Mouse (Mus musculus) cortical plate, adult 2 months (tissue): Measurements from ENCODE around the gene Ddx54. TPM values are rescaled to one million over a fixed set of nuclear protein-coding genes. Genes with fewer than 3 reads are reported as not detected.
A peak's percentile ranks its signal among the peaks of the same experiment; 100 is the strongest.

Experiments
- H3K27ac ChIP-seq: fragments of 200-500 bp; 2 replicates; pipeline ENCODE4 v1.5.1; 2012; ENCODE audit warnings: low read length, control low read depth, inconsistent platforms; ENCODE audit not compliant: insufficient read depth
- H3K4me1 ChIP-seq: fragments of 200-500 bp; 2 replicates; pipeline ENCODE4 v1.6.1; 2011; ENCODE audit warnings: low read length; ENCODE audit not compliant: control insufficient read depth, insufficient read depth
- H3K4me3 ChIP-seq: fragments of 200-500 bp; 2 replicates; pipeline ENCODE4 v1.5.1; 2011; ENCODE audit warnings: mild to moderate bottlenecking, low read length, control low read depth; ENCODE audit not compliant: insufficient read depth
- CTCF ChIP-seq: fragments of 200-500 bp; IDR thresholded peaks from 2 replicates; pipeline ENCODE4 v1.5.1; 2011; ENCODE audit warnings: mild to moderate bottlenecking, control low read depth, low read length; ENCODE audit not compliant: insufficient read depth; ENCODE audit errors: extremely low read depth
- POLR2A ChIP-seq: fragments of 200-500 bp; IDR thresholded peaks from 2 replicates; pipeline ENCODE4 v1.6.1; 2011; ENCODE audit warnings: mild to moderate bottlenecking, low read length, control low read depth; ENCODE audit not compliant: insufficient read depth; ENCODE audit errors: extremely low read depth
- polyA plus RNA-seq: library from polyadenylated mRNA; depleted of rRNA; stranded (reverse); fragments of >200 nt; gene quantifications from 2 replicates; pipeline ENCODE4 v1.2.3, GENCODE M21; 2012; rRNA removed

The Ddx54 gene
- 30.3 and 31.0 TPM in 2 replicates for polyA plus RNA-seq

DNA sequence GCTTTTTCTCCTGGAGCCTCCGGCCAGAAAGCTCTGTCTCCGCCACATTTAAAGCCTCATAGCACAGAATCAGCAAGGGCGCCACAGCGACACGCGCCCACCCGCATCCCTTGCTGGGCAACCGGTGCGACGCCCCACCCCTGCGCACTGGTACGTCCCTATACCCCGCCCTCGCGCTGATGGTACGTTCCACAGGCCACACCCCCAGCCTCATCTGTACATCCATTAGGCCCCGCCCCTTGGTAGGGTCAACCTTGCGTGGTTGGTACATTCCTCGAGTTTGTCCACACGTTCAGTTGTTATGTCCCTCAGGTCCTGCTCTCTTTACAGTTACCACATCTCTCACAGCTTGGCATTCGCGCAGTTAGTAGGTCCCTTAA is at the start of gene Ddx54, which contains the start of gene Rita1:
Ddx54 (plus strand) TSS at position 298 of the 380 bp plus-strand sequence.
Rita1 (minus strand) TSS at position 148 of the 380 bp plus-strand sequence.
- Histone ChIP-seq H3K4me1 (peaks cover 2% of the 10 kb centered on the region; the same call in 1 of the 2 replicates), H3K4me3 (peak within 1 kb of the TSS; percentile 46), H3K27ac (peak within 1 kb of the TSS; percentile 95)
- TF ChIP-seq CTCF (no peak), POLR2A (peak; percentile 86)

DNA sequence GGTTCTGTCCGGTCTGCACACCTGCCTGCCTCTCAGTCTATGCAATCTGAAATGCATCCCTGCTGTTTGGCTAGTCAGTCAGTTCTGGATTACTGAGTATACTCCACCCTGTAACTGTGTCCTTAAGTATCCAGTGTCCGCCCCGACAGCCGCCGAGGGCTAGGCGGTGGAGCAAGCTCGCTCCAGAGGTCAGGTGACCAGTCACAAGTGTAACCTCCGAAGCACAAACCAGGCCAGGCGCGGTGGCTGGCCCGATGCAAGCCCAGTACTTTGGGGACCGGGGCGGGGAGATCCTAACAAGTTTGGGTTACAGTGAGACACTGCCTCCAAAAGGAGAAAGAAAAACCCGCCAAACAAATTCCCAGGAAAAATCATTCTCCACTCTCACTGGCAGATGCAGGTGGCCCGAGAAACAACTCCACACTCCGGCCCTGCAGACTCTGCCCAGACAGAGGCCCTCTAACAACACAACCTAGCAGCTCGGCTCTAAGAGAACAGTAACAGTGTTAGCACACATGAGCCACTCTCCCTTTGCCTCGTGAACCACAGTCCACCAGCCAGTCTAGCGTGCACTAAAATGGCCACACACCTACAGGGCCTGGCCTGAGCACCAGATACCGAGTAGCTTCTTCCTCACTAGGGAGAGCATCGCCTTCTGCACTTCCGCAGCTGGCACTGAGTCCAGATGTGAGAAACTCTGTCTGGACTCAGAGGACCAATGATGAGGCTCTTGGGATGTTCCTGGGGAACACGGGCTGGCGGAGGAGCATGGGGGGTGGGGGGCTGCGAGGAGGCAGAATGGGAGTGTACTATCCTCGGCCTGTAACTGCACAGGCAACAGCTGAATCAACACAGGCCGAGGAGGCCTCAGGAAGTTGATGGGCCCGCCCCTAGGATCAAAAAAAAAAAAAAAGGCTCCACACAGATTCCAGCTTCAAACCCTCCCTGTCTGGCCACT is 49.3 kb upstream of the Ddx54 start:
- H3K4me1 ChIP-seq = peaks cover 17% of the 10 kb centered on the region
- peak overlapping the region; percentile 60; the same call in 1 of the 2 replicates for H3K27ac ChIP-seq
- TF ChIP-seq CTCF (no peak), POLR2A (no peak)
- no peak overlapping the region for H3K4me3 ChIP-seq

DNA sequence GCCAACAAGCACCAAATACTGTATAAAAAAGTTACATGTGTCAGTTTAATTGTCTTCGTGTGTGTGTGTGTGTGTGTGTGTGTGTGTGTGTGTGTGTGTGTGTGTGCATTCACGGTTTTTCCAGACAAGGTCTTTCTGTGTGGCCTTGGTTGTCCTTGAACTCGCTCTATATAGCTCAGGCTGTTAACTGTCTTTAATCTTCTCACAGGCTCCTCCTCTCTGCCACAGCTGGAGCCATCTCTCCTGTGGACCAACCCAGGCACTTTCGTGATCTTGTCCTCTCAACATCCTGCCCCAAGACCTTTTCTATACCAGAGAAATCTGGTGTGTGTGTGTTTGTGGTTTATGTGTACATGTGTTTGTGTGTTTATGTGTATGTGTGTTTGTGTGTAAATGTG is 48.6 kb upstream of the Ddx54 start:
- Histone ChIP-seq H3K4me3 (no peak overlapping the region), H3K4me1 (peaks cover 18% of the 10 kb centered on the region), H3K27ac (no peak overlapping the region)
- TF ChIP-seq POLR2A (no peak), CTCF (no peak)

DNA sequence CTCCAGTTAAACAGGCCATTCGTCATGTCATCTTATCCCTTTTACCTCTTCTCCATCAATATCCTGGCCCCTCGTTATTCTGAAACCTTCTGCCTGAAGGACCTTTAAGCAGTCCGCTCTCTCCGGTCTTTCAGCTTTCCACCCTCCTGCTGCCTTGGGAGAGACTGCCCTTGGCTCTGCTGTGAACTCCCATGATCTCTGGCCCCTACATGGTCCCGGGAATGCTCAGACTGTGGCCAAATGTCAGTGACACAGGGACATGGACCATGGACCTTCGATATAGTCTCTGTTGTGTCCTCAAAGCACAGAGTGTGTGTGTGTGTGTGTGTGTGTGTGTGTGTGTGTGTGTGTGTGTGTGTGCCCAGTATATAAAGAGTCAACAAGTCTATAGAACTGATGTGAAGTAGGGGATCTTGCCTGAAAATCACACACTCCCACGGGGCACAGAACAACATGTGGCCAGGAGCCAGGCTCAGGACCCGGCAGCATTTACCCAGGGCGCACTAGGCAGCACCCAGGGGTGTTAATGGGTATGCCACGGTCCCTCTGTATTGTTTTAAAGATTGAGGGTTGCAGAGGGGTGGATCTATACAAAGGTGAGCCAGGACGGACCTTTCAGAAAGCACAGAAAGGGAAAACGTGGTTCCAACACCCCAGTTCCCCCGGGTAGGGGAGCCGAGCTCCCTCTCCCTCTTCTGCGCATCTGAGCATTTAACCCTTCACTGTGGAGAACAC is 47.2 kb upstream of the Ddx54 start:
- Histone ChIP-seq H3K27ac (peak overlapping the region; percentile 12; the same call in 1 of the 2 replicates), H3K4me1 (peaks cover 18% of the 10 kb centered on the region), H3K4me3 (no peak overlapping the region)
- TF ChIP-seq CTCF (no peak), POLR2A (no peak)

DNA sequence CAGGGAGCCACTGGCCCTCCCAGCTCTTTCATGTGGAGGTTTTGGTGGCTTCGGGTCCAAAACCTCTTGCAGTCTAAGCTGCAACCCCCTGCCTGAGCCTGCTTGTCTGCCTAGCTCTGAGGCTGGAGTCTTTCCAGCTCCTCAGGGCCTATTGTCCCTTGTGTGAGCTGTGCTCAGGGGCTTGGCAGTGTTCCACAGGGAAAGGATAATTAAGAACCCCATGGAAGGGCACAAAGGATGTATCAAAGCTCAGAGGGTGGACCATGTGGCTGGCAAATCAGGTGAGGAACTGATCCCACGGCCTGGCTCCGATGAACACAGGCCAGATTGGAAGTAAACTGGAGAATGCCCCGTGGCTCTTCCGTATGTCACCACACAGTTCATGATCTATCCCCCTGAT is 46.4 kb upstream of the Ddx54 start:
- Histone ChIP-seq H3K27ac (peak overlapping the region; percentile 74), H3K4me1 (peaks cover 18% of the 10 kb centered on the region), H3K4me3 (no peak overlapping the region)
- TF ChIP-seq CTCF (no peak), POLR2A (no peak)

DNA sequence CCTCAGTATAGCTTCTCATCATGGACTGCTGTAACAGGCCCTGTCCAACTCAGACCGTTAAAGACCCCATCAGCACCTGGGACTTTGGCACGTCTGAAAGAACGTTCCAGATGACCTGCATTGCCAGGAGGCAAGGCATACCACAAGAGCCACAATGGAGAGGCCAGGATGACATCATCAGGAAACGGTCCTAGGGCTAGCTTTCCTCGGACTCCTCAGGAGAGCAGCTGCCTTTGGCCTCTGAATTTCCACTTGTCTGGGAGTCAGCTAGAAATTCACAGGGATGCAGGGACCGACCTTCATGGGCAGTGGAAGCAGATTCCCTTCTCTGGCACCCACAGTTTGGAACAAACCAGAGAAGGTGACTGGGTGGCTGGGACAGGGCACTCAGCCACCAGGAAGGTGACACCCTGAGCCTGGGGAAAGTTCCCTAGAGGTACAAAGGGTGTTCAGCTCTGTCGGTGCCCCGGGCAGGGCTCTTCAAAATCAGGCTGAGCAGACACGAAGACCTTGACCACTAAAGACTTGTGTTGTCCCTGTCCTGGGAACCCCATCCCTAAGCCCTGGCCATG is 45.8 kb upstream of the Ddx54 start:
- H3K4me3 ChIP-seq = no peak overlapping the region
- H3K4me1 ChIP-seq = peaks cover 21% of the 10 kb centered on the region
- H3K27ac ChIP-seq = peak overlapping the region; percentile 74
- TF ChIP-seq CTCF = no peak

DNA sequence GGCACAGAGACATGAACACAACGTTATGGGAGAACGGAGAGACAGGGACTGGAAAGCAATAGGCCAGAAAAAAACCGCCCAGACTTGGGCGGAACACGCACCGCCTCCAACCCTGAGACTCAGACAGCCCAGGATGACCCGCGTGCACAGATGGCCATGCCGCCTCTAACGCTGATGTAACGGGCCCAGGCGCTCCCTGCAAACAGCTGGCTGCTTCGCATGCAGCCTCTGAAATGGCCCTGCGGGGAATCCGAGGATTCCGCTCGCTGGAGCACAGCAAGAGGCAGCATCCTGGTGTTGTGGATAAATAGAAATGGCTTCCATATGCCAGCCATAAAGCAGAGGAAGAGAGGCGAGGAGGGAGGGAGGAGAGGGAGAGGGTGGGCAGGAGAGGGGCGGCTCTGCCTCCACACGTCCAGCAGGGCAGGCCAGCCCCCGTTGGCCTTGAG is 45.3 kb upstream of the Ddx54 start:
- peaks cover 21% of the 10 kb centered on the region for H3K4me1 ChIP-seq
- TF ChIP-seq POLR2A (no peak), CTCF (no peak)
- peak overlapping the region; percentile 74; the same call in 1 of the 2 replicates for H3K27ac ChIP-seq
- H3K4me3 ChIP-seq = no peak overlapping the region

DNA sequence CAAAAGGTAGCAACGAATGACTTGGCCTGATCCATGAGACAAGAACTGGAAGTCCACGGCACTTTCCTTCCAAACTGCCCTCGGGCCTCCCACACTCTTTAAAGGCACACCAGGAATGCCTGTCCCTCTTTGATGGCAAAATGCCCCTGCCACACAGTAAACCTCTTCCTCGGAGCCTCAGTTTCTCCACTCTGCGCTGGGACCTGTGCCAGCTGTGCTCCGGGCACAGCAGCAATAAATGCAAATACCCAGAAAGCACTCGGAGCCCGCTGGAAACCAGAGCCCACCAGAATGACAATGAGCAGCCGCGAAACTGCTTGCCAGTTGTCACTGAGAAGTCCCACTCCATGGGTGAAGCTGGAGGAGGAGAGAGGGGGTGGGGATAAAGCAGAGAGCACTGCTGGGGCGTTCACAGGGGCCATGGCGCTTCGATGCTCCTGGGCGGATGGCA is 44.8 kb upstream of the Ddx54 start:
- TF ChIP-seq POLR2A (no peak), CTCF (no peak)
- H3K4me3 ChIP-seq = no peak overlapping the region
- peaks cover 21% of the 10 kb centered on the region for H3K4me1 ChIP-seq
- peak overlapping the region; percentile 26; the same call in 1 of the 2 replicates for H3K27ac ChIP-seq

DNA sequence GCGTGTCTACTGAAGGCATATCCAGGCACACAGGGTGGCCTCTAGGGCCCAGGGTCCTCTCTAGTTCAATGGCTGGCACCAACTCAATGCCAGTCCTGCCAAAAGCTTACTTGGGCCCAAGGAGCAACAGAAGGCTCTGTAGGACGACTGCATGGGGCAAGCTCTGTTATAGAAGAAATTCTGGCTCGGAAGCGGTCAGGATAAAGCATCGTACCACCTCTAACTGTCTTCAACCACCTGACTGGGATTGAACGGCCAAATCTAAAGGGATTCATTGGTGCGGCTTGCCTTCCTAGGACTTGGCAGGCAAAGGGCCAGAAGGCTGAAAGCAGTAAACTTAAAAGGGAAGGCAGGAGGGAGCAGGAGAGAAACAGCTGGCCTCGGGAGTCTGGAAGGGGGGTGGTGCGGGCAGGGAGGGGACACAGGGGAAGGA is 44.2 kb upstream of the Ddx54 start:
- H3K27ac ChIP-seq = peak overlapping the region; percentile 26; the same call in 1 of the 2 replicates
- H3K4me1 ChIP-seq = peaks cover 20% of the 10 kb centered on the region
- TF ChIP-seq CTCF (no peak), POLR2A (no peak)
- H3K4me3 ChIP-seq = no peak overlapping the region

DNA sequence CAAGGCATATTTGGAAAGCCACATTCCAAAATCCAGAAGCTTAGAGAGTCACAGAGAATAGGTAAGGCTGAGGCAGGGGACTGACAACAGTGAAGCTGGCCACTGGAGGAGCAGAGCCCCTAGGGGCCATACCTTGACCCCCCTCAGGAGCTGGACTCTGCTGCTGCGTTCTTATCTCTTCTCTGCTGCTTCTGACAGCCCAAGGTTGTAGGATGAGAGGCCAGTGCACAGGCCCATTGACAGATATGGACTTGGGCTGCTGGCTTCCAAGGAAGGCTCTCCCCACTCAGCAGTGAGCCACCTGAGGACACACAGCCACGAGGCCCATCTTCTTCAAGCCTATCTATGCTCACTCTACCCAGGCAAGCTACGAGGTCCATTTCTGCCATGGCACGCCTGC is 43.6 kb upstream of the Ddx54 start:
- H3K27ac ChIP-seq = no peak overlapping the region
- no peak for TF ChIP-seq POLR2A
- no peak for TF ChIP-seq CTCF
- no peak overlapping the region for H3K4me3 ChIP-seq
- peaks cover 19% of the 10 kb centered on the region for H3K4me1 ChIP-seq
